Mouse (Mus musculus) forebrain, embryonic 15.5 days (tissue): Measurements from ENCODE around the gene Ralb. TPM values are rescaled to one million over a fixed set of nuclear protein-coding genes. Genes with fewer than 3 reads are reported as not detected.

Experiments
- ATAC-seq: fragments of 200-750 bp; cut with Nextera tagmentation; replicated peaks from 2 replicates; pipeline ENCODE4 v1.8.0; 2017; ENCODE audit warnings: mild to moderate bottlenecking, moderate TSS enrichment, moderate library complexity
- H3K27ac ChIP-seq: fragments of 300-500 bp; sonication (generic); replicated peaks from 2 replicates; pipeline ENCODE4 v1.5.1; 2015; ENCODE audit warnings: mild to moderate bottlenecking, inconsistent platforms
- H3K27me3 ChIP-seq: fragments of 300-500 bp; sonication (generic); 2 replicates; pipeline ENCODE4 v1.6.1; 2015; ENCODE audit warnings: inconsistent platforms
- H3K36me3 ChIP-seq: fragments of 300-500 bp; sonication (generic); 2 replicates; pipeline ENCODE4 v1.6.1; 2015; ENCODE audit warnings: mild to moderate bottlenecking, inconsistent platforms
- H3K4me1 ChIP-seq: fragments of 300-500 bp; sonication (generic); 2 replicates; pipeline ENCODE4 v1.6.1; 2015; ENCODE audit warnings: inconsistent platforms
- H3K4me2 ChIP-seq: fragments of 300-500 bp; sonication (generic); replicated peaks from 2 replicates; pipeline ENCODE4 v1.6.1; 2015; ENCODE audit warnings: mild to moderate bottlenecking, inconsistent platforms
- H3K4me3 ChIP-seq: fragments of 300-500 bp; sonication (generic); 2 replicates; pipeline ENCODE4 v1.5.1; 2015; ENCODE audit warnings: mild to moderate bottlenecking, inconsistent platforms
- H3K9ac ChIP-seq: fragments of 300-500 bp; sonication (generic); replicated peaks from 2 replicates; pipeline ENCODE4 v1.6.1; 2015; ENCODE audit warnings: mild to moderate bottlenecking, inconsistent platforms
- H3K9me3 ChIP-seq: fragments of 300-500 bp; sonication (generic); 2 replicates; pipeline ENCODE4 v1.6.1; 2016; ENCODE audit warnings: inconsistent platforms
- WGBS: fragments of 180-500 bp; shearing (Covaris S2); methylation state at CpG from one replicate; pipeline ENCODE4 v1.1.7; 2015; ENCODE audit warnings: mixed read lengths; 5-methylcytosine and 5-hydroxymethylcytosine counted together
- polyA plus RNA-seq: library from polyadenylated mRNA; unstranded; fragments of >200 nt; fragmentation: Nextera tagmentation; extraction: Ambion mirVana; gene quantifications from 2 replicates; pipeline ENCODE4 v1.2.1, GENCODE M21; 2015

The Ralb gene
- polyA plus RNA-seq, 1 experiment from 2014 or later = 50.9 TPM

- Histone ChIP-seq H3K36me3 (no peaks in the 10 kb centered on the region), H3K4me2 (peak overlapping the region; percentile 10; the same call in 1 of the 2 replicates), H3K4me3 (no peak overlapping the region), H3K27ac (no peak overlapping the region), H3K4me1 (peaks cover 26% of the 10 kb centered on the region), H3K9ac (no peak overlapping the region), H3K9me3 (no peaks in the 10 kb centered on the region), H3K27me3 (no peaks in the 10 kb centered on the region; the same call in 1 of the 2 replicates)
- 2% methylated on average over 13 of the region's 14 CpGs for WGBS
- 0 out of 2 replicates have a peak, but pooled peaks have one; percentile 1 for ATAC-seq
Measured at GRCm38 (mm10) chr1:119423510-119423909, 81.1 kb downstream of the Ralb start.

GRCm38 (mm10) chr1:119422460-119423015 is 82.1 kb downstream of the Ralb start:
- Histone ChIP-seq H3K27ac (peak overlapping the region; percentile 82), H3K4me3 (peak overlapping the region; percentile 85), H3K4me1 (peaks cover 34% of the 10 kb centered on the region), H3K4me2 (peak overlapping the region; percentile 88), H3K27me3 (peaks cover 7% of the 10 kb centered on the region; the same call in 1 of the 2 replicates), H3K9ac (peak overlapping the region; percentile 78), H3K36me3 (no peaks in the 10 kb centered on the region), H3K9me3 (no peaks in the 10 kb centered on the region)
- ATAC-seq = peak; percentile 7
- WGBS = under 1% methylated on average over 31 of the region's 32 CpGs

- no peaks in the 10 kb centered on the region for H3K36me3 ChIP-seq
- H3K4me3 ChIP-seq = peak within 1 kb of the TSS; percentile 85
- peak within 1 kb of the TSS; percentile 78 for H3K9ac ChIP-seq
- WGBS = under 1% methylated on average over 71 of the region's 92 CpGs
- peaks cover 7% of the 10 kb centered on the region; the same call in 1 of the 2 replicates for H3K27me3 ChIP-seq
- peak within 1 kb of the TSS; percentile 82 for H3K27ac ChIP-seq
- peaks cover 42% of the 10 kb centered on the region for H3K4me1 ChIP-seq
- no peaks in the 10 kb centered on the region for H3K9me3 ChIP-seq
- peak within 1 kb of the TSS; percentile 88 for H3K4me2 ChIP-seq
- peak; percentile 37 for ATAC-seq
Measured at GRCm38 (mm10) chr1:119421576-119422421, 82.8 kb downstream of the Ralb start, which contains the start of gene Inhbb. Inhbb (minus strand) TSS chr1:119422248.

GRCm38 (mm10) chr1:119420984-119421575 is 83.5 kb downstream of the Ralb start:
- peaks cover 48% of the 10 kb centered on the region for H3K4me1 ChIP-seq
- no peaks in the 10 kb centered on the region for H3K9me3 ChIP-seq
- peak overlapping the region; percentile 88 for H3K4me2 ChIP-seq
- peak; percentile 37 for ATAC-seq
- H3K27ac ChIP-seq = peak overlapping the region; percentile 82
- peak overlapping the region; percentile 85 for H3K4me3 ChIP-seq
- peak overlapping the region; percentile 78 for H3K9ac ChIP-seq
- under 1% methylated on average over 46 of the region's 78 CpGs for WGBS
- H3K27me3 ChIP-seq = peaks cover 7% of the 10 kb centered on the region; the same call in 1 of the 2 replicates
- no peaks in the 10 kb centered on the region for H3K36me3 ChIP-seq

Other genes starting within 250 kb of the Ralb start
- gene Inhbb, start 82.5 kb downstream of the Ralb start, polyA plus RNA-seq = 6.6 TPM in 2 replicates
- gene Tmem185b, start 21.4 kb upstream of the Ralb start, polyA plus RNA-seq = 18.8 and 21.3 TPM in 2 replicates
- gene Epb41l5, start 144.2 kb upstream of the Ralb start, polyA plus RNA-seq = 20.1 and 20.3 TPM in 2 replicates